Mouse (Mus musculus) spleen, embryonic (tissue): ENCODE data around the gene Plekhg5.

ENCODE experiments used
- CTCF ChIA-PET: fragments of 350-600 bp; sonication (Branson Sonifier 250); formaldehyde crosslinking; loops from one replicate; lab custom pipeline; 2022; lab: Charles Lee

The Plekhg5 gene

DNA sequence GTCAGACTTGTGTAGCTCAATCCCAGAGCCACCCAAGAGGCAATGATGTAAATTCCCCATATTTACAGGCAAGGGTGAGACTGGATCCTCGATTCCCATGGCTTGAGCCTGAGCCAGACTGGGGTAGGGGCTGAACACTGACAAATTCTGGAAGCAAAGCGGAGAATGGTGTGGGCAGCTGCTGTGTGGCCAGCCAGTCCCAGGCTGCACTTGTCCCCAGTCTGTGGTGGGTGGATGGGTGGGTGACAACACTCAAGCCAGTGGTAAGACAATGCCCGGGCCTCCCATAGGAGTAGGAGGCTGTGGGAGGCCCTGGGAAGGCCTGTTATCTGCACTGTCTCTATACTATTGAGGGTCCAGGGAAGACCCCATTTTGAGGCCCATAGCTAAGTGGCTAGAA, 3.1 kb upstream of the Plekhg5 start:
- CTCF ChIA-PET = no interaction called here

GRCm38 (mm10) chr4:152070494-152071396, 1.6 kb upstream of the Plekhg5 start:
- CTCF ChIA-PET = no interaction called here

DNA sequence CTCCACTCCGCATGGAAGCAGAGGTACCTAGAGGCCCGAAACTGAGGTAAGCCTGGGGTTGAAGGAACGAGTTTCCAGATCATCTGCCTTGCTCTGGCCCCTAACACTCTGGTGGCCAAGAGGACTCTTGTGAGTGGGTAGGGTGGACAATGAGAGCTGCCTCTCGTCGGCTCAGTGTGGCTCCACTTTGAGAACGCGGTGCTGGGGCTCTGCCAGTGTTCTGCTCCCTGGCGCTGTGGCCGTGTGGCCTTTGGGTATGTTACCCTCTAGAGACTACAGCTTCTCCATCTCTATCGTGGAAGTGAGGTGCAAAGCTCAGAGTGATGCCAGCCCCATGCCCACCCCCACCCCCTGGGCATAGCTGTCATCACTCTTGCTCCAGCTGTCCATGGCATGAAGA, 357 bp downstream of the Plekhg5 start:
- CTCF ChIA-PET = no interaction called here

DNA sequence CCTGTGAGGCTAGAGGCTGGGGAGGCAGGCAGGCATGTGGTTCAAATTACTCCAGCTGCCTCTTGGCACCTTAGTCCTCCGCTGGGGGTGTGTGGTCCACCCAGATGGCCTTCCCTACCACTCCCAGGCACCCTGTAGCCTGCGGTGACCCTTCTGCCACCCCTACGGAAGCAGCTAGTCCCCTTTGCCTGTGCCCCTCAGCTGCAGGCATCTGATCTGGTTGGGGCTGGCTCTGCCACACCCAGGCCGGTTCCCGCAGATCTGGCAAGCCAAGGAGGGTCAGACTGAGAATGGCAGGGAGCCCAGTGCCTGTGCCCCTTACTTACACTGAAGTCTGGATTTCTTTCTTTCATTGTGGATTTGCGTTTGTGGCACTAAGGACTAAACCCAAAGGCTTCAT, 1.4 kb downstream of the Plekhg5 start:
- CTCF ChIA-PET = no interaction called here

GRCm38 (mm10) chr4:152074548-152074947, 2.2 kb downstream of the Plekhg5 start:
- CTCF ChIA-PET = no interaction called here

GRCm38 (mm10) chr4:152077191-152077590, 4.9 kb downstream of the Plekhg5 start:
- CTCF ChIA-PET = no interaction called here

- CTCF ChIA-PET = no interaction called here
Observed at GRCm38 (mm10) chr4:152078105-152078530, 5.8 kb downstream of the Plekhg5 start.

GRCm38 (mm10) chr4:152079261-152079660, 7.0 kb downstream of the Plekhg5 start:
- CTCF ChIA-PET = no interaction called here

DNA sequence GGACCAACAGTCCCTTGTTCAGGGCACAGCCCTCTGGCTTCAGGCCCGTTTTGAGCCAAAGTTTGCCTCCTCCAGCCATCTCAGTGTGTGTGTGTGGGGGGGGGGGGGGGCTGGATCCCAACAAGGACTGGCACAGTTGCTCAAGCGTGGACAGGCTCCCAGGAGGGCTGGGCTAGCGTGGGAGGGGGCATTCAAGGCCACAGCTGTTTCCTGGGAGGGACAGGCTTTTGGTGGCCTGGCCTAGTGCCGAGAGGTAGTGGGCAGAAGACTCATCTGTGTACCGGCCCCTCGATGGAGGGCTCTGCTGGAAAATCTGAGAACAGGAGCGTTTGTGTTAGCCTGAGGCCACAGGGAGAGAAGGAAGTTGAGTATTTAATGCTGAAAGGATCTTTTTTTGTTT, 7.6 kb downstream of the Plekhg5 start:
- CTCF ChIA-PET = no interaction called here

DNA sequence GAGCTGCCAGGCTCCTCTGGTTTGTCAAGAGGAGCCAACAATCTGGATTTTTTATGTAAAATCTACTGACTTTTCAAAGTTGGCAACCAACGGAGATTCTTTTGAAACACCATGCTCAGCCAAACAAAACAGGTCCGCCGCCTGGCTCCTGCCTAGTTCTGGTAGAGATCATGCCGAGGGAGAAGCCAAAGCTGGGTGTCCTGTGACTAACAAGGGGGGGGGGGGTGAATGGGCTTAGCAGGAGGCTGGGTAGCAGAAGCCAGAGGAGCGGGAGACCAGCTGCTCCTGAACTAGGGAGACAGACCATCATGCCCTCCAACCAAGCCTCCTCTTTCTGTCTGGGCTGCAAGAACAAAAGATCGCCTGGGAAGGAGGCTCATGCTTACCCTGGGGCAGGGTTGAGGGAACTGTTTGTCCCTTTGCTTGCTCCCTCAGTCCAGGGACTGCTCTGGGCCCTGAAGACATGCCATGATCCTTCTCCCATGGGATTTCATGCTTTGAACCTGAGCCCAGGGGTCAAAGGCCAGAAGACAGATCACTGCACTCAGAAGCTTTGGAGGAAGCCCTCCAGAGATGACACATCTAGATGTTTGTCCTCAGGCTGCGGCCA, 11.4 kb downstream of the Plekhg5 start:
- CTCF ChIA-PET = interaction anchor here (0.5 to 0.6 kb wide), 2 partner anchors 112 to 1862 kb away, joined by 3 read pairs; no protein-coding TSS in a partner anchor

DNA sequence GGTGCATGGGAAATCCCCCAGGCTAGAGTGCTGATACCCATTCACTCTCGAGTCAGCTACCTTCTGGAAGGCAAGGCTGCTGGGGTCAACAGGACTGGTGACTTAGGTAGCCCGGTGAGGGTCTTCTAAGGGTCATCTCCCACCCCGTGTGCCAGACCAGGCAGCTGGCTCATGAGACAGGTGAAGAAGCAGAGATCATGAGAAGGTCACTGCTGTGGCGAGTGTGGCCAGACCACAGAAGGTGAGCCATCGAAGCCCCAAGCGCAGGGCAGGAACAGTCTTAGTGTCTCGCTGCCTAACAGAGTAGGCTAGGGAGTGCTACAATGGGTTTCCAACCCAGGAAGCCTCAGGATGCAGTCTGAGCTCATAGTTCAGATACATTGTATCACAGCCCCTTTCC, 12.3 kb downstream of the Plekhg5 start:
- CTCF ChIA-PET = no interaction called here

- CTCF ChIA-PET = no interaction called here
Observed at GRCm38 (mm10) chr4:152086505-152087210, 14.4 kb downstream of the Plekhg5 start.

GRCm38 (mm10) chr4:152087211-152088081, 15.1 kb downstream of the Plekhg5 start:
- CTCF ChIA-PET = no interaction called here

- CTCF ChIA-PET = no interaction called here
Observed at GRCm38 (mm10) chr4:152088133-152088532, 15.8 kb downstream of the Plekhg5 start.

DNA sequence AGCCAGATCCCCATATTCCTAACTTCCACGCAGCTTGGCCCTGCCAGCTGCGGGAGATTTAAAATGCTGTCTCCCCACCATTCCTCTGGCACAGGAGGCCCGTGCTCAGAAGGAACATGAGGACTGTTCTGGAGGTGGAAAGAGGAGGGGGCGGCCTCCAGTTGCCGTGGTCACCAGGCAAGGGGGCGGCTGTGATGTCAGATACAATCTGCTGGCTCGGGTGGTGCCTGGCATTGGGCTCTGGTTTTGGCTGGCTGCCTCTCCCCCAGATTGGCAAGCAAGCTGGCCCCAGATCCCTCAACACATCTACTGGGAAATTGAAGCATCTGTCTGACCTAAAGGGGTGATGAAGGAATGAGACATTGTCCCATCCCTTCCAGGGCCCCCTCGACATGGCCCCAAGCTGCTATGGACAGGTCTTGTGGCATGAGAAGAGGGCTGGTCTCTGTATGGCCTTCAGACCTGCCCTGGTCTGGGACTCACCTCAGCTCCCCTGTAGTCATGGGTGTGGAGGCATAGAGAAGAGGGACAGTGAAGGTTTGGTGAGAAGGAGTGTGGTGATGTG, 16.3 kb downstream of the Plekhg5 start:
- CTCF ChIA-PET = no interaction called here

DNA sequence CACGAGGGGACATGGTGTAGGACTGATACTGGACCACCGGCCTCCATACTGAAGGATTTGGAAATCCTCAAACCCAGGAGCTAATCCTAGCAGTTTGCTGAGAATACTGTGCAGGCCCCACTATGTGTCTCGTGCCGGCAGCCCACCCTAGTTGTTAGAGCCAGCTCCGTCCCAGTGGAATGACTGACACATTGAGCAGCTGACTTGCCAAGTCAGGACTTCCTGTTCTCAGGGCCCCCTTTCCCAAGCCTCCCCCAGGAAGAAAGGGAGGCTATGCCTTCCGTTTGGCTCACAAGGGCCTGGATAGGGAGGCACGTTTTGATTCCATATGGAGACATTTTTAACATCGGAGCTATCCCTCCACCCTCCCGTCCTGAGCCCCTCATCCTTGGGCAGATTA, 17.9 kb downstream of the Plekhg5 start:
- CTCF ChIA-PET = interaction anchor here (0.7 kb wide), 1 partner anchor 28 kb away, joined by 18 read pairs; no protein-coding TSS in a partner anchor

DNA sequence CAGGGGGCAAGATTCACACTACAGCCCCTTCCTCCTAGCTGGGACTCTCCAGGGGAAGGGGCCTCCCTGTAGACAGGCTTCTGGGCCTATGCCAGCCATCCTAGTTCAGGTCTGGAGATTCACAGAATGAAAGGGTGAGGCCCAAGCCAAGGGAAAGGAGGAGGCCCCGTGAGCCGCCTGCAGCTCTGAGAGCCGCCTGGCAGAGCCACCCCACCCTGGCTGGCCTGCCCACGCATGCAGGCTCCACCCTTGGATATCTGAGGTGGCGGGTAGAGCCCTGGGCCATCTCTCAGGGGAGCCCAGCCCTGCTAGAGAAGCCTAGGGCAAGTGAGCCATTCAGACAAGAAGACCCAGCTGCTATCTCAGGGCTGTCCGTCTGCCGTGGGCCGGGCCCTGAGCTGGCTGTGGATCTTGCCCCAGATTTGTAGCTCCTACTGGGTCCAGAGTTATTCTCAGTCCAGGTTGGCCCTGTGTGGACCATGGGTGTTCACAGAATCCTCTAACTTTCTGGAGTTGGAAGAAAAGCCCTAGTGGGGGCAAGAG, 20.5 kb downstream of the Plekhg5 start:
- CTCF ChIA-PET = no interaction called here

DNA sequence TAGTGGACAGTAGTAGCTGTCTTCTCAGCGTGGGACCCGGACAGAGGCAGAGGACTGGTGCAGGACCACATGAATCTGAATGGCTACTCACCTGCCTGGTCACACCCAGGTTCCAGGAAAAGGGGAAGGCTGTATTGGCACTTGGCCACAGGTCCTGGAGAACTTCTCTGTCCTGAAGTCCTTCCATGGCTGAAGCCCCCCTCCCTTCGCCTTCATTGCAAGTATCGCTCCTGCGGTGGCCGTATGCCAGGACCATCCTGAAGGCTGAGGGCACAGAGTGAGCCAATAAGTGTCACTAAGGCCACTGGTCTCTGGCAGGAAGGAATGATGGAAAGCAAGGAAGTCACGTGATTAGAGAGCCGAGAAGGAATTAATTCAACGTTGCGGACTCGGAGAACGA, 21.9 kb downstream of the Plekhg5 start:
- CTCF ChIA-PET = no interaction called here

- CTCF ChIA-PET = interaction anchor here (0.7 to 1.2 kb wide), 2 partner anchors 115 to 443 kb away, joined by 4 to 6 read pairs; no protein-coding TSS in a partner anchor
Observed at GRCm38 (mm10) chr4:152095937-152096910, 23.9 kb downstream of the Plekhg5 start.
